Mouse (Mus musculus) MEL (cell line): Measurements from ENCODE around the gene Prl8a2. TPM values are rescaled to one million over a fixed set of nuclear protein-coding genes. Genes with fewer than 3 reads are reported as not detected.

ENCODE experiments used
- DNase-seq: peaks from one replicate; pipeline ENCODE4 v3.0.0; 2011; ENCODE audit warnings: low read depth, low spot score
- H3K27ac ChIP-seq: 2 replicates; pipeline ENCODE4 v1.5.1; 2012; ENCODE audit warnings: low read depth, mild to moderate bottlenecking, control low read depth, low read length, moderate library complexity; ENCODE audit not compliant: control insufficient read depth
- H3K27me3 ChIP-seq, 2 experiments: fragments of 150-350 bp in 1 of 2; sonication (generic) in 1 of 2; 2 replicates each; pipeline ENCODE4 v1.6.1; 2012; ENCODE audit warnings: low read length in 2 of 2, mild to moderate bottlenecking in 2 of 2, improper control_type of control experiment in 1 of 2, moderate library complexity in 1 of 2; ENCODE audit not compliant: insufficient read depth in 2 of 2, control insufficient read depth in 1 of 2
- H3K36me3 ChIP-seq, 2 experiments: 2 replicates each; pipeline ENCODE4 v1.6.1; 2012 to 2014; ENCODE audit warnings: low read length in 2 of 2, improper control_type of control experiment in 1 of 2, inconsistent platforms in 1 of 2, mild to moderate bottlenecking in 1 of 2; ENCODE audit not compliant: insufficient read depth in 2 of 2, control insufficient read depth in 1 of 2
- H3K4me1 ChIP-seq, 2 experiments: fragments of 150-350 bp in 1 of 2; sonication (generic) in 1 of 2; 2 replicates each; pipeline ENCODE4 v1.6.1; 2012; ENCODE audit warnings: low read length in 2 of 2, improper control_type of control experiment in 1 of 2, mild to moderate bottlenecking in 1 of 2; ENCODE audit not compliant: insufficient read depth in 2 of 2, control insufficient read depth in 1 of 2
- H3K4me3 ChIP-seq, 2 experiments: fragments of 150-350 bp in 1 of 2; sonication (generic) in 1 of 2; 2 replicates each; pipeline ENCODE4 v1.5.1; 2012; ENCODE audit warnings: low read depth in 2 of 2, low read length in 2 of 2, mild to moderate bottlenecking in 2 of 2, moderate library complexity in 2 of 2, control low read depth in 1 of 2, improper control_type of control experiment in 1 of 2; ENCODE audit not compliant: control insufficient read depth in 1 of 2, insufficient read depth in 1 of 2
- H3K79me2 ChIP-seq: 2 replicates; pipeline ENCODE4 v1.6.1; 2012; ENCODE audit warnings: mild to moderate bottlenecking, low read length, moderate library complexity; ENCODE audit not compliant: control insufficient read depth, poor library complexity, insufficient read depth
- H3K9ac ChIP-seq: 2 replicates; pipeline ENCODE4 v1.6.1; 2012; ENCODE audit warnings: low read depth, mild to moderate bottlenecking, control low read depth, low read length, moderate library complexity; ENCODE audit not compliant: control insufficient read depth, poor library complexity, severe bottlenecking
- H3K9me3 ChIP-seq: fragments of 150-350 bp; sonication (generic); replicated peaks from 2 replicates; pipeline ENCODE4 v1.6.1; 2012; ENCODE audit warnings: mild to moderate bottlenecking, low read length, improper control_type of control experiment, moderate library complexity; ENCODE audit not compliant: insufficient read depth
- BHLHE40 ChIP-seq: IDR thresholded peaks from 2 replicates; pipeline ENCODE4 v1.6.1; 2012; ENCODE audit warnings: low read depth, mild to moderate bottlenecking, inconsistent platforms, low read length, improper control_type of control experiment, borderline replicate concordance
- E2F4 ChIP-seq: IDR thresholded peaks from 2 replicates; pipeline ENCODE4 v1.6.1; 2011; ENCODE audit warnings: low read depth, low read length, improper control_type of control experiment, borderline replicate concordance
- GABPA ChIP-seq: IDR thresholded peaks from 2 replicates; pipeline ENCODE4 v1.6.1; 2012; ENCODE audit warnings: low read depth, mild to moderate bottlenecking, inconsistent platforms, low read length, improper control_type of control experiment, moderate library complexity
- GATA1 ChIP-seq: IDR thresholded peaks from 2 replicates; pipeline ENCODE4 v1.6.1; 2011; ENCODE audit warnings: low read depth, low read length, improper control_type of control experiment
- HCFC1 ChIP-seq: IDR thresholded peaks from 2 replicates; pipeline ENCODE4 v1.6.1; 2012; ENCODE audit warnings: low read depth, mild to moderate bottlenecking, inconsistent platforms, low read length, improper control_type of control experiment, moderate library complexity
- JUND ChIP-seq: IDR thresholded peaks from 2 replicates; pipeline ENCODE4 v1.6.1; 2011; ENCODE audit warnings: low read depth, mild to moderate bottlenecking, improper control_type of control experiment, low read length
- KAT2A ChIP-seq: conservative IDR thresholded peaks from 2 replicates; pipeline ENCODE4 v1.6.1; 2012; ENCODE audit warnings: low read depth, low read length, improper control_type of control experiment, inconsistent platforms
- MAFK ChIP-seq: IDR thresholded peaks from 2 replicates; pipeline ENCODE4 v1.6.1; 2011; ENCODE audit warnings: low read depth, mild to moderate bottlenecking, low read length, improper control_type of control experiment, borderline replicate concordance
- MEF2A ChIP-seq: IDR thresholded peaks from 2 replicates; pipeline ENCODE4 v1.6.1; 2014; ENCODE audit warnings: low read depth, mild to moderate bottlenecking, inconsistent platforms, low read length, improper control_type of control experiment; ENCODE audit not compliant: poor library complexity, insufficient replicate concordance, severe bottlenecking; ENCODE audit errors: extremely low read depth
- MXI1 ChIP-seq: IDR thresholded peaks from 2 replicates; pipeline ENCODE4 v1.6.1; 2011; ENCODE audit warnings: mild to moderate bottlenecking, low read depth, low read length, improper control_type of control experiment
- MYB ChIP-seq: IDR thresholded peaks from 2 replicates; pipeline ENCODE4 v1.6.1; 2011; ENCODE audit warnings: mild to moderate bottlenecking, low read depth, low read length, improper control_type of control experiment
- SMC3 ChIP-seq: IDR thresholded peaks from 2 replicates; pipeline ENCODE4 v1.6.1; 2011; ENCODE audit warnings: low read depth, low read length, improper control_type of control experiment
- TBP ChIP-seq: IDR thresholded peaks from 2 replicates; pipeline ENCODE4 v1.8.0; 2011; ENCODE audit warnings: low read depth, low read length, improper control_type of control experiment
- UBTF ChIP-seq: IDR thresholded peaks from 2 replicates; pipeline ENCODE4 v1.6.1; 2012; ENCODE audit warnings: low read depth, mild to moderate bottlenecking, inconsistent platforms, low read length, improper control_type of control experiment, moderate library complexity, borderline replicate concordance; ENCODE audit not compliant: insufficient read depth
- USF2 ChIP-seq, 2 experiments: IDR thresholded peaks; 2 replicates each; pipeline ENCODE4 v1.6.1; 2011 to 2012; ENCODE audit warnings: improper control_type of control experiment in 2 of 2, low read length in 2 of 2, borderline replicate concordance in 1 of 2, inconsistent platforms in 1 of 2, low read depth in 1 of 2, mild to moderate bottlenecking in 1 of 2; ENCODE audit not compliant: insufficient read depth in 1 of 2
- ZC3H11A ChIP-seq: IDR thresholded peaks from 2 replicates; pipeline ENCODE4 v1.6.1; 2012; ENCODE audit warnings: low read depth, mild to moderate bottlenecking, inconsistent platforms, low read length, improper control_type of control experiment
- ZKSCAN1 ChIP-seq: IDR thresholded peaks from 2 replicates; pipeline ENCODE4 v1.6.1; 2012; ENCODE audit warnings: low read depth, mild to moderate bottlenecking, inconsistent platforms, low read length, improper control_type of control experiment, moderate library complexity
- ZMIZ1 ChIP-seq: IDR thresholded peaks from 2 replicates; pipeline ENCODE4 v1.6.1; 2012; ENCODE audit warnings: low read depth, mild to moderate bottlenecking, inconsistent platforms, low read length, improper control_type of control experiment, moderate library complexity
- ZNF384 ChIP-seq: IDR thresholded peaks from 2 replicates; pipeline ENCODE4 v1.6.1; 2012; ENCODE audit warnings: low read depth, mild to moderate bottlenecking, inconsistent platforms, low read length, improper control_type of control experiment
- polyA plus RNA-seq, 2 experiments: library from polyadenylated mRNA; stranded (reverse) in 1 of 2; unstranded in 1 of 2; fragments of >175 nt in 1 of 2; fragments of >200 nt in 1 of 2; gene quantifications; 2 replicates each; pipeline versions ENCODE4 v1.2.1 to v1.2.4; 2012; ENCODE audit warnings: low replicate concordance in 2 of 2, low read depth in 1 of 2; ENCODE audit not compliant: insufficient read length in 2 of 2, insufficient read depth in 1 of 2, missing spikeins in 1 of 2
- total RNA-seq: library from RNA; depleted of rRNA; stranded (reverse); fragments of 300-350 nt; gene quantifications from 2 replicates; pipeline ENCODE4 v1.2.3, GENCODE M21; 2012; rRNA removed

Prl8a2 gene
- total RNA-seq (not detected in 2 replicates), polyA plus RNA-seq (not detected)

- Histone ChIP-seq H3K4me1 (no peaks in the 10 kb centered on the region), H3K79me2 (no peaks in the 10 kb centered on the region), H3K27me3 (no peaks in the 10 kb centered on the region), H3K36me3 (no peaks in the 10 kb centered on the region), H3K9ac (no peak within 1 kb of the TSS), H3K4me3 (no peak within 1 kb of the TSS), H3K9me3 (no peaks in the 10 kb centered on the region), H3K27ac (no peak within 1 kb of the TSS)
- TF ChIP-seq JUND, result no peak
- no peak for TF ChIP-seq BHLHE40
- TF ChIP-seq E2F4, result no peak
- no peak for TF ChIP-seq MXI1
- no peak for TF ChIP-seq ZMIZ1
- no peak for TF ChIP-seq KAT2A
- TF ChIP-seq UBTF, result no peak
- TF ChIP-seq SMC3, result no peak
- TF ChIP-seq ZC3H11A, result no peak
- no peak for TF ChIP-seq GATA1
- TF ChIP-seq HCFC1, result no peak
- no peak for DNase-seq
Measured at GRCm38 (mm10) chr13:27345373-27345772, at the start of gene Prl8a2. Gene Prl8a2 (plus strand): TSS chr13:27345673.

GRCm38 (mm10) chr13:27312334-27313225, 32.9 kb upstream of the Prl8a2 start, which contains the start of gene Prl6a1:
Gene Prl6a1 (plus strand): TSS chr13:27312627.
- Histone ChIP-seq H3K4me3 (no peak within 1 kb of the TSS), H3K9me3 (no peaks in the 10 kb centered on the region), H3K27me3 (no peaks in the 10 kb centered on the region), H3K4me1 (no peaks in the 10 kb centered on the region), H3K36me3 (no peaks in the 10 kb centered on the region), H3K79me2 (no peaks in the 10 kb centered on the region), H3K27ac (no peak within 1 kb of the TSS), H3K9ac (no peak within 1 kb of the TSS)
- DNase-seq, result no peak
- no peak for TF ChIP-seq KAT2A
- no peak for TF ChIP-seq GABPA
- no peak for TF ChIP-seq ZKSCAN1
- no peak for TF ChIP-seq MYB
- TF ChIP-seq MEF2A, result no peak
- no peak for TF ChIP-seq MAFK
- TF ChIP-seq ZNF384, result no peak
- TF ChIP-seq E2F4, result no peak
- no peak for TF ChIP-seq USF2 (IDR thresholded peaks at IDR 0.05; ENCODE audit: borderline replicate concordance in 1 of 2, insufficient read depth in 1 of 2, low read depth in 1 of 2, low read length in 2 of 2)
- no peak for TF ChIP-seq TBP
- TF ChIP-seq HCFC1, result no peak
- TF ChIP-seq MXI1, result no peak
- no peak for TF ChIP-seq UBTF
